Mouse (Mus musculus) cerebellum, adult 11 months (tissue): ENCODE results near the gene Lamtor1.

Experiments
- DNase-seq: peaks from one replicate; pipeline ENCODE4 v3.0.0; 2022

Lamtor1 gene

DNA sequence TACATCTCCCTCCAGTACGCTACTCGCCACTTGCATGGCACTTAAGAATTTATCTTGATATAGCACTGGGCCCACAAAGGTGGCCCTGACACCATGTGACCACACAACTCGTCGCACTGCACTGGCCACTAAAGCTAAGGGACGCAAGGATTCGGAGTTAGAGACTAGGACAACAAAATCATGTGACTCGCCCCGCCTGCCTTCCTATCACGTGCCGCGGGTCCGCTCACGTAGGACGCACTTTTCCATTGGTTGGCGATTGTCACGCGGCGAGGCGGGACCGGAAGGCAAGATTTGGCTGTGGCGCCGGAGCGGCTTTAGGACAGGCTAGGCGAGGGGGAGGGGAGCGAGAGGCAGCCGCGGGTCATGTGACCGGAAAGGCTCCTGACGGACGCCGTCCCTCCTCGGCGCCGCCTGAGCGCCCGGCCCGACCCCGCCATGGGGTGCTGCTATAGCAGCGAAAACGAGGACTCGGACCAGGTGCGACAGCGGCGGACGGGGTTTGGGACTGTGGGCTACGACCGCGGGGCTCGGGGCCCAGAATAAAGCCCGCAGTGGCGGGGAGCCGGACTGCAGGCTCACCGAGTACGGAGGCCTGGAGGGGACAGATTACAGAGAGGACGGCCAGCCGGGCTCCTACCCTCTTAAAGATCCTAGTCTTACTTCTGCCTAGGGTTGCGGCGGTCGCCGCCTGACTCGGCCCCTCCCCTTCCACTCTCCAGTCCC lies at the start of gene Lamtor1:
TSS of gene Lamtor1 (plus strand) at position 344 of the 726 bp plus-strand sequence.
- DNase-seq: peak; percentile 99

DNA sequence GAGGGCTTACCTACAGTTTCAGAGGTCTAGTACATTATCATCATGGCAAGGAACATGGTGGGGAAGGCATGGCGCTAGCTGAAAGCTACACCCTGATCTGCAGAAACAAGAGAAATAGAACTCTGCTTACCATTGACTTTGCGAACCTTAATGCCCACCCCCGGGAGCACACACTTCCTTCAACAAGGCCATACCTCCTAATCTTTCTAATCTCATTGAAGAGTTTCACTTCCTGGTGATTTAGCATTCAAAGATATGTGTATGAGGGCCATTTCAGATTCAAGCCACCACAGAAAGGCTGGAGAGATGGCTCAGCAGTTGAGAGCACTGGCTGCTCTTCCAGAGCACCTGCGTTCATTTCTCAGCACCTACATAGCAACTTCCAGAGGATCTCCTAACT lies 48.6 kb upstream of the Lamtor1 start, which contains the start of gene Folr2:
TSS of gene Folr2 (minus strand) at position 101 of the 400 bp plus-strand sequence.
- DNase-seq: no peak

DNA sequence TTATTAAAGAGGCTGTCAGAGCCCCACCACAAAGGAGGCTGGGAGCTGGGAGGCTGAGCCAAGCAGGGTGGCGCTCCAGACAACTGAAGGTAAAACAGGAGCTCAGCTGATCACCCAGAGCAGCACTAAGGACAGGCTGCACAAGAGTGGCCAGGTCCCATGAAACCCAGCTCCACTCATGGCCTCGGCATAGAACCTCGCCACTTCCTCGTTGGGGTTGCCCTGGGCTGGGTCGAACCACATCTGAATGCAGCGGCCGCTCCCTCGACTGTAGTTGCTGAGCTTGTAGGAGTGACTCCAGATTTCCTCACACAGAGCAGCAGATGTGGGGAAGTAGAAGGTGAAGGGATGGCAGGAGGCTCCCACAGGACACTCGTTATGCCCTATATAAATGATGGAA lies 47.3 kb upstream of the Lamtor1 start:
- no peak for DNase-seq

DNA sequence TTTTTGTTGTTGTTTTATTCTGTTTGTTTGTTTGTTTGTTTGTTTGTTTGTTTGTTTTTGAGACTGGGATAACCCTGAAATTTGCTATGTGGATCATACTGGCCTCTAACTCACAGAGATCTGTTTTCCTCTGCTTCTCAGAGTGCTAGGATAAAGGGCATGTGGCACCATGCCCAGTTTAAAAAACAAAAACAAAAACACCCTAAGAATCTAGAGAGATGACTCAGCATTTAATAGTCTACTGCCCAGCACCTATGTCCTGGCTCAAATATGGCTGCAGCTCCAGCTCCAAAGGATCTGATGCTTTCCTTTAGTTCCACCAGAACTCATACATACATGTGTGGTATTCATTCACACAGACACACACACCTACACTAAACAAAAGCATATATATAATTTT lies 44.7 kb upstream of the Lamtor1 start:
- no peak for DNase-seq

DNA sequence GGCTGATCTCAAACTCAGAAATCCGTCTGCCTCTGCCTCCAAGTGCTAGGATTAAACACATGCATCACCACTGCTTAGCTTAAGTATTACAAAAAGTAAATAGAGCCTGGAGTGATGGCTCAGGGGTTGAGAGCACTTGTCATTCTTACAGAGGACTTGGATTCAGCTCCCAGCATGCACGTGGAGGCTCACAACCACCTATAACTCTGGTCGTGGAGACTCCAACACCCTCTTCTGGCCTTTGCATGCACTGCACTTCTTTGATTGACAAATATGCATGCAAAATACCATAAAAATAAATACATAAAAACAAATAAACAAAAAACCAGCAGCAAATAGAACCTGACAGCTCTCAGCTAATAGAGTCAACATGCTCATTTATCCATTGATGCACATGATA lies 43.4 kb upstream of the Lamtor1 start:
- no peak for DNase-seq

DNA sequence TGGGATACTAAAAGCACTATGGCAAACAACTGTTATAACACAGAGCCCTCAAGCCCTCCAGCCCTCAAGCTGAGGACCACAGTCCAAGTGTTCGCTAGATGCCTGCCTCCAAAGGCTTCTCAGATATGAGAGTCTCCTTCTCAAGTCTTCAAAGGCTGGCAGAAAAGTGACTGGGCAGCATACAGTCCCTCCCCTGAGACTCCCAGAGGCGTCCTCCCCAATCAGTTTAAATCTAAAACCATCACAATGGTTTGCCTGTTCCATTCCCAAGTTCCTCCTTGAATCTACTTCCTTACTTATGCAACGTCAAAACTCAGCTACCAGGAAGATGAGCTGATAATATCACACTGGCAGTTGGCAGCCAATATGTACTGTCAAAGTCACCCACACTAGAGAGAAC lies 42.3 kb upstream of the Lamtor1 start, which contains the start of gene Anapc15:
TSS of gene Anapc15 (plus strand) at position 301 of the 400 bp plus-strand sequence.
- DNase-seq: no peak

DNA sequence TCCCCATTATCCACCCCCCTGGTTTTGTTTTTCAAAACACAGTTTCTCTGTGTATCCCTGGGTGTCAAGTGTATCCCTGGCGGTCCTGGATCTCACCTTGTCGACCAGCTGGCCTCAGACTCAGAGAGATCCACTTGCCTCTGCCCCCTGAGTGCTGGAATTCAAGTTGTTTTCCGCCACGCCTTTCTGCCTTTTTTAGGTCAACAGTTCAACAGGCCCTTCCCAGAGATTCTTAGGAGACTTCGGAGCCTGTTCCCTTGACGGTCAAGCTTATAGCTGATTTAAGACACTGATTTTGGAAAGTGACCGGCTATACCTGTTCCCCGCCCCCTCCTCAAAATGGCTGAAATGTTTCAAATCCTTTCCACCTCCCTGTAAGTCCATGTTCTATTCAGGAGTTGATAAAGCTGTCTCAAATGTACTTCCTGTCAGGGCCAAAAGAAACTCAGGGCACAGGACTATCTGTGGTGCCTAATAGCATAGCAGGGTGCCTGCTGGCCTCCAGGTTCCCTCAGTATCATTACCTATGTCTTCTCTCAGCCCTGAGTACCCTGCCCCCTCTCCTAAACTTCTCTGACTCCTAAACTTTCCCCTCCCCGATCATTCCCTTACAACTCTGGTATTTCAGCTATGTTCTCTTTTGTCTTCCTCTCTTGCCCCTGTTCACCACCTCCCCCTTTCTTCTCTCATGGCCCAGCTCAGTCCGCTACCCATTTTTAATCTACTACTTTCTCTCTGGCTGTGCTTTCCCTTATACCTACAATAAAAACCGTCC lies 39.0 kb upstream of the Lamtor1 start:
- no peak for DNase-seq

DNA sequence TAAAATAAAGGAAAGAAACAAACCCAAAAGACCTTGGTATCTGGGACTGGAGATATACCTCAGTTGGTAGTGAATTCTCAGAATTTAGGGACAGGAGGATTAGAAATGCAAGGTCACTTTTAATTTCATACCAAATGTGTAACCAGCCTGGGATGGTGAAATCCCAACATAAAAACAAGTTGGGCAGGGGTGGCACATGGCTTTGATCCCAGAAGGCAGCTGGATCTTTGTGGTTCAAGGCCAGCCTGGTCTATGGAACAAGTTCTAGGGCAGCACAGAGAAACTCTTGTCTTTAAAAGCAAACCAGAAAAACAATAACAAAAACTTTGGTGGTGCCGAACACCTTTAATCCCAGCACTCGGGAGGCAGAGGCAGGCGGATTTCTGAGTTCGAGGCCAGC lies 38.2 kb upstream of the Lamtor1 start:
- no peak for DNase-seq

DNA sequence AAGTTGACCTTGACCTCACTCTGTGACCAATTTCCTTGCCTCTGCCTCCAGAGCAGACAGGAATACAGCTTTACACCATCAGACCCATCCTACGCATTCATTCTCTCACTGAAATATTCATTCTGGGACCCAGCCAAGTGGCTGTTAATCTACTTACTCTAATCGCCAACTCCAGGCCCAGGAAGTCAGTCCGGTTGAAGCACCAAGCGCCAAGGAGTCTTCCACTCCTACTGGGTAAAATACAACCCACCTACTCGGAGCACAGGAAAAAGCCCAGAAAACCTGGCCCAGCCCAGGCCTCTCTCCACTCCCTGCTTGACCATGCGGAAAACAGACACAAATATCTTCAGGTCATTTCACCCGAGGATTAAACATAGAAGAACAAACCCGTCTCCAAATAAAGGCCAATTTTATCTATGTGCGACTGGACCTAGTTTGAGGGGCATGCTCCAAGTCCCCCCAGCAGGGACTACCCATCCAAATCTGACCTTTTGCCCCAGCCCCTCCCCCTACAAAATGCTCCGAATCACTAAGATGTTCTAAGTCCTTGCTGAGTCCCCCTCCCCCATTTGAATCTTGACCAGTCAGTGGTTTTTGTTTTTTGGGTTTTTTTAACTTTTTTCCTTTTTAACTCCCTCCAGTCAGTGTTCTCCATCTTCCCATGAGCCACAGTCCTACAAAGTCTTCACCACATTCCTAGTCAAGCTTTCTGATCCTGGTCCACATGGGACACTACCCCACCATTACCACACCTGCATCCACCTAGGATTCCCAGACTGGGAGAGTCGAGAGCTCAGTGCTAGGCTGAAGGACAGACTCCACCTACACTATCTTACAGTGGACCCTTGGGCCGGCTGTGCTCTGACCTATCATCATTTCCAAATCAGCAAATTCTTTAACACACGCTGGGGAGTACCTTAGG lies 37.2 kb upstream of the Lamtor1 start:
- DNase-seq: no peak

DNA sequence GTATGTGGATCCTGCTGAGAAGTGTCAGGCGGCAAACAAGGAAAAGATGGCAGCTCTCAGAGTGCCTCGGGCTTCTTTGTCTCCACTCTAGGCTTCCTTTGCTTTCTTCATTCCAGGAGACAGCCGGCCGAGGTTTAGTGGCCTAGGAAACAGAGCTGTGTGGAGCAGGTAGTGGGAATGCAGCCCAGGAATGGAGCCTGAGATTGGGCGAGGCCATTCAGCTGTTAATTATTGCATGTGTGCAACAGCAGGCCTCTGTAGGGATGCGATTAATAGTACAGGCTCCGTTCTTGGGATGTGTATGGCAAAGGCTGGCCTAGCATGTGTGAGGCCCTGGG lies 36.6 kb upstream of the Lamtor1 start:
- no peak for DNase-seq

DNA sequence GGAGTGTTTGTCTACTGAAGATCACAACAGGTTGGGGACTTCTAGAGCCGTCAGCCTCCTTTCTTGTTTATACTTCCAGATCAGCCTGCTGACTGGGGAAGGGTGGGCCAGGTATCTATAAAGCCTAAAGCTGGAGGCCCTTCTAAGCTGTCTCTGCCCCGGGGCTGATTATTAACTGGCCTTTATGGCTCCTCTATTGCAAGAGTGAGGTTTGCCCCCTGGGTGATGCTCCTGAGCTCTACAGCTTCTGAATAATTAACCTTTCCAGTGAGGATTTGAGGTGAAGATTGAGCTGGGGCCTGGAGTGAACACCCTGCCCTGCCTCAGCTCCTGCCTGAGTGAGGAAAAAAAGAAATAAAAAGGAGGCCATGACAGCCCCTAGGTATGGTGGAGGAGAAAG lies 35.1 kb upstream of the Lamtor1 start, which contains the start of gene Folr1:
TSS of gene Folr1 (minus strand) at position 160 of the 400 bp plus-strand sequence.
- DNase-seq: no peak

DNA sequence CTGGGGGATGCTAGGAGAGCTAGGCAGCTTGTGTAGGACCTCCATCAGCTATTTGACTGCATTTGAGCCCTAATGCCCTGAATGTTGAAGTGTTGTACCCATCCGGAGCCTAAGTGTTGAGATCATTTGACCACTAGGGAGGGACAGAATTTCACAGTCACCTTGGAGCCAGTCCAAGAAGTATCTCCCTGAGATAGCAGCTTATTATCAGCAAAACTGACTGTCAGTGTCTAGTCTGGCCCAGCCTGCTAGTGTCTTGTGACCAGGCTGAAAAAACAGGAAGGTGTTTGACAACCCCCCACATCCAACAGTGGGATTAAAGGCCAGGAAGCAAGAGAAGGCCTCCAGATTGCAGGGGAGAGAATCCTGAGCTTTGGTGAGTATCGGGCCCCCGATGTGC lies 34.4 kb upstream of the Lamtor1 start:
- DNase-seq: no peak

DNA sequence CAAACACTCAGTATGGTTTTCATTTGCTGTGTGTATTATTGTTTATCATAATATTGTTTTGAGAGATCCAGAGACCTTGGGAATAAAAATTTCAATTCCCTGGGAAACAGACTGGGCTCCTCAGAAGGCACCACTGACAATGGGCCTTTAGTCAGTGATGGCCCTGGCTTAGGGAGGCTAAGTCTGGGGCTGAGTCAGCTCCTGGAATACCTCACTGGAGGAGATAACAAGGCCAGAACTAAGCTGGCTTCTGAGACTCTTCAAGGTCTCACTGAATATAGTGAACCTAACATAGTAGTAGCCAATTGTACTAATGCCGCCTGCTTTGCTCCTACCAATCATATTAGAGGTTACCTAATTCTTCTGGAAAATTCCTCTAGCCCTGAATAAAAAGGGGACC lies 29.7 kb upstream of the Lamtor1 start:
- DNase-seq: no peak

DNA sequence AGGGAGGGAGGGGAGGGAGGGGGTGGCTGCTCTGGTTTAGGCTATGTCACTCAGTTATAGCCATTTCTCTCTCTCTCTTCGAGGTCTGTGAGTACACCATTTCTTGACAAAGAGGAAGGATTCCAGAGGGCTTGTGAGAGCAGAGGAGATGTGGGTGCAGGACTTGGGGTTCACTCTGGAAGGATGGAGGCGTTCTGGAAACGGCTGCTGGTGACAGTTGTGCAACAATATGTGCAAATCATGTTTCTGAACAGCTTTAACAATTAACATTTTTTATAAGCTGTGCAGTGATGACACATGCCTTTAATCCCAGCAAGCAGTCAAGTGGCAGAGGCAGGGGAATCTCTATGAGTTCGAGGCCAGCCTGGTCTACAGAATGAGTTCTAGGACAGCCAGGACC lies 24.8 kb upstream of the Lamtor1 start:
- DNase-seq: no peak

DNA sequence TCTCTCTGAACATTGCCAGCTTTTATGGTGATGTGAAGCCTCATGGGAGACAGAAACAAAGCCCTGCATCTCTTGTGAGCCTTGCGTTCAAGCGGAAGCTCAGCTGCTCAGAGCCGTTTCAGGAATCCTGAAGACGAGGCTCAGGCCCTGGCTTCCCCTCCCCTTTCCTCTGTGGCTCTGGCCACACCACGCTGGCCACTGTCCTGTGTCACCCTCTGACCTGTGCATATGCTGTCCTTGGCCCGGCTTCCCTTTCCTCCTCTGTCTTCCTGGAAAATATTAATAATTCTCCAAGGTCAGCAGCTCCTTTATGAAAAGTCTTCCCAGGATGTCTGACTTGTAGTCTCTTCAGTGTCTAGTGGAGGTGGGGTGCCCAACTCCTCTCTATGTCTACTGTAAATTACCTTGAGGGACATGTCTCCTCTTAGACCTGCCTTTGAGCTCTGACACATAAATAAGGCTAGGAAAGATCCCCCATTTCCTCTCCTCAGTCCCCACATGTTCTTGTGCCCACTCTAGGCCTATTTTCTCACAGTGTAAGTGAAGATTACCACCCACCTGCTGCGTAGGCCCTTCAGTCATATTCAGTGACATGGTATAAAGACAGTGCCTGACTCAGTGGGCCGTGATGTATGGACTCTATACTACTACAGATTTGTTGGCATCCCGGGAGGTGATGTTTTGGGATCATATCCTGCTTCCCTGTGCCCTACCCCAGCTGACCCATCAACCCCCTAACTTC lies 23.1 kb upstream of the Lamtor1 start:
- DNase-seq: no peak

DNA sequence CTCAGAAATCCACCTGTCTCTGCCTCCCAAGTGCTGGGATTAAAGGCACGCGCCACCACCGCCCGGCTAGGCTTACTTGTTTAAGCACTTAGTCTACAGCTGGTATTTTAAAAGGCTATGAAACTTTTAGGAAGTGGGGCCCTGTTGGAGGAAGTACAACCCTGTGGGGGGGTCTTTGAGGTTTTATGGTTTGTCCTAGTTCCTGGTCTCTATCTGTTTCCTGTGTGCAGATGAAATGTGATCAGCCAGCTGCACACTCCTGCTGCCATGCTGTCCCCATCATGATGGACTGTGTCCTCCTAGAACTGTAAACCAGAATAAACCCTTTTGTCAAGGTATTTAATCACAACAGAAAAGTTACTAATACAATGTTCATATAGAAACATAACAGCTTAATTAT lies 21.5 kb upstream of the Lamtor1 start:
- DNase-seq: no peak

DNA sequence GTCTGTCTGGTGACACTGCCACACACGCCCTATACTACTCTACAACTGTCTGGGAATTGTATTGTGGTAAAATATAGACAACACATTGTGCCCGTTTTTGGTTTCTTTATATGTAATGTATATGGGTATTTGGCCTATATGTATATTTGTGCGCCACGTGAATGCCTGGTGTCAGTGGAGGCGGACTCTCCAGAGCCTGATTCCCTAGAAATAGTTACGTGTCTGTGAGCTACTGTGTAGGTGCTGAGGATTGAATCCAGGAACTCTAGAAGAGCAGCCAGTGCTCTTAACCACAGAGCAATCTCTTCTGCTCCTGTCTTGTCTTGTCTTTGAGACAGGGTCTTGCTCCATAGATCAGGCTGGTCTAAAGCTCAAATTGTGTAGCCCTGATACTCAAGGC lies 19.4 kb upstream of the Lamtor1 start:
- no peak for DNase-seq

DNA sequence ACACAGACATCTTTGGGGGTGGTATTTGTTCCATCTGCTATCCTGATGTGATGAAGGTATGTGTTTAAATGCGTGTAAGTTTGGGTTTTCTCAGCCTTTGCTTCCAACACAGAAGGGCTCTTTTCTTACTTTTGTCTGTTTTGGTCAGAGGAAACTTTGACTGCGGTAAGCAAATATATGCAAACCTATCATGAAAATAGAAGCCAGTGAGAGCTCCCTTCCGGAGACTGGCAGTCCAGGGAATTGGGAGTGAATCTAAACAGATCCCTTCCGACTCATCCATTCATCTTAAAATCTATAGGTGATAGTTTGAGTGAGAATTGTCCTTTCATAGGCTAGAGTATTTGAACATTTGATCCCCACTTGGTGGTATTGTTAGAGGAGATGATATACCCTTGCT lies 17.2 kb upstream of the Lamtor1 start:
- no peak for DNase-seq

DNA sequence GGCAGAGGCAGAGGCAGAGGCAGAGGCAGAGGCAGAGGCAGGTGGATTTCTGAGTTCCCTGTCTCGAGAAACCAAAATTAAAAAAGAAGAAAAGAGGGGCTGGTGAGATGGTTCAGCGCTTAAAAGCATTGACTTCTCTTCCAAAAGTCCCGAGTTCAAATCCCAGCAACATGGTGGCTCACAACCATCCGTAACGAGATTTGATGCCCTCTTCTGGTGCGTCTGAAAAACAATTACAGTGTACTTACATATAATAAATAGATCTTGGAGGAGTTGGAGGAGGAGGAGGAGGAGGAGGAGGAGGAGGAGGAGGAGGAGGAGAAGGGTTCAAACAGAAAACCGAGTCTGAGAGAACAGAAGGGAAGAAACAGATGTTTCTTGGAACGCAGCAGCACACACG lies 10.0 kb upstream of the Lamtor1 start:
- no peak for DNase-seq

DNA sequence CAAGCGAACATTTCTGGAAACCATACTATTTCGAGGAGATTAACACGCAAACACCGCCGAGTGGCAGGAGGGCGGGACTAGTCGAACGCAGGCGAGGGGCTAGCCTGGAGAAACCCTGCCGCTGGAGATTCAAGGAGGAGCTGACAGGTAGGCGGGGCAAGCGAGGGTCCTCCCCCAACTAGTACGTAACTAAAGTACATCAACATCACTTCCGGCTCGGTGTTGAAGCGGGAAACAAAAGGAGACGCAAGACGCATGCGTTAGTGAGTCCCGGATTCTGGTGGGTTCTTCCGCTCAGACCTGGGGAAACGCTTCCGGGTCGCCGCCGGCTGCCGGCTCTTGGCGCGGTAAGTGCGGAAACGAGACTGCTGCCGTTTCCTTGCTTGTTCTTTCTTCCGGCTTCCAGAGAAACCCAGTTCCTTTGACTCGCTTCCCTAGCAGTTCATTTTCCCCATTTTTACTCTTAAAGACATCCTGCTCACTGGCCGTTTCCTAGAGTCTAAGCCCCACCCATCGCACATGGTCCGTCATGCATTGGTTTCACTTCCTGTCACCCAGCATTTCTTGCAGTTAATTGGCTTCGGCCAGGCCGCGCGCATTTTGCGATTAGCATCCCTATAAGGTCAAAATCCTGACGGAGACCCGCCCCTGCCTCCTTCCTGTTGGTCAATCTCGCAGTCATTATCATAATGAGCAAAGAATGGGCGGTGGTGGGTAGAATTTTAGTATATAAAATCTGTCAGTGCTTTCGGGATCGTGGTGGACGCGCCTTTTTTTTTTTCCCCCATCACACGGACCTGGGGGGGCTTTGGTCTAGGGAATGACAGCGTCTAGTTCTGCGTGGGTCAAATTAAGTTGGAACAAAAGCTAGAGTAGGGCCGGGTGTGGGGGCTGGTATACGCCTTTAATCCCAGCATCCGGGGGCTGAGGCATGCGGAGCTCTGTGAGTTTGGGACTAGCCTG lies 9.3 kb upstream of the Lamtor1 start:
- peak; percentile 96 for DNase-seq
